Mouse (Mus musculus) kidney, embryonic 15.5 days (tissue): ENCODE results near the gene Cx3cl1. TPM values are rescaled to one million over a fixed set of nuclear protein-coding genes. Genes with fewer than 3 reads are reported as not detected.

Experiments used
- ATAC-seq: fragments of 200-750 bp; cut with Nextera tagmentation; replicated peaks from 2 replicates; pipeline ENCODE4 v1.8.0; 2017; ENCODE audit warnings: moderate TSS enrichment; ENCODE audit not compliant: low FRiP score
- H3K27ac ChIP-seq: fragments of 300-500 bp; sonication (generic); 2 replicates; pipeline ENCODE4 v1.5.1; 2015; ENCODE audit warnings: mild to moderate bottlenecking, inconsistent platforms
- H3K27me3 ChIP-seq: fragments of 300-500 bp; sonication (generic); 2 replicates; pipeline ENCODE4 v1.6.1; 2015; ENCODE audit warnings: inconsistent platforms
- H3K36me3 ChIP-seq: fragments of 300-500 bp; sonication (generic); 2 replicates; pipeline ENCODE4 v1.6.1; 2015; ENCODE audit warnings: inconsistent platforms
- H3K4me1 ChIP-seq: fragments of 300-500 bp; sonication (generic); 2 replicates; pipeline ENCODE4 v1.6.1; 2015; ENCODE audit warnings: inconsistent platforms
- H3K4me2 ChIP-seq: fragments of 300-500 bp; sonication (generic); 2 replicates; pipeline ENCODE4 v1.6.1; 2015; ENCODE audit warnings: moderate library complexity, mild to moderate bottlenecking, inconsistent platforms
- H3K4me3 ChIP-seq: fragments of 300-500 bp; sonication (generic); replicated peaks from 2 replicates; pipeline ENCODE4 v1.5.1; 2015; ENCODE audit warnings: mild to moderate bottlenecking, inconsistent platforms
- H3K9ac ChIP-seq: fragments of 300-500 bp; sonication (generic); 2 replicates; pipeline ENCODE4 v1.6.1; 2015; ENCODE audit warnings: mild to moderate bottlenecking, inconsistent platforms
- H3K9me3 ChIP-seq: fragments of 300-500 bp; sonication (generic); replicated peaks from 2 replicates; pipeline ENCODE4 v1.6.1; 2016; ENCODE audit warnings: inconsistent platforms
- WGBS: fragments of 180-500 bp; shearing (Covaris S2); methylation state at CpG from one replicate; pipeline ENCODE4 v1.1.7; 2015; ENCODE audit warnings: mixed read lengths; 5-methylcytosine and 5-hydroxymethylcytosine counted together
- polyA plus RNA-seq: library from polyadenylated mRNA; unstranded; fragments of >200 nt; fragmentation: Nextera tagmentation; extraction: Ambion mirVana; gene quantifications from 2 replicates; pipeline ENCODE4 v1.2.1, GENCODE M21; 2015

Gene Cx3cl1
- polyA plus RNA-seq, 1 experiment from 2014 or later = 9.6 TPM

- WGBS = 78% methylated on average over 7 of the region's 7 CpGs
Observed at GRCm38 (mm10) chr8:94745476-94746184, 26.2 kb upstream of the Cx3cl1 start, which contains the start of gene Ccl22. TSS of gene Ccl22 (plus strand) at chr8:94745590.

GRCm38 (mm10) chr8:94746832-94747231, 25.0 kb upstream of the Cx3cl1 start:
- Histone ChIP-seq H3K9ac (no peak overlapping the region), H3K4me1 (no peaks in the 10 kb centered on the region), H3K4me3 (no peak overlapping the region), H3K27me3 (no peaks in the 10 kb centered on the region), H3K9me3 (no peaks in the 10 kb centered on the region), H3K36me3 (no peaks in the 10 kb centered on the region), H3K27ac (no peak overlapping the region), H3K4me2 (no peak overlapping the region)
- no peak for ATAC-seq
- WGBS = 86% methylated on average over 8 of the region's 8 CpGs

More at GRCm38 (mm10) chr8:94745476-94746184, 26.2 kb upstream of the Cx3cl1 start, which contains the start of gene Ccl22:
- H3K4me2 ChIP-seq = no peak within 1 kb of the TSS
- H3K4me3 ChIP-seq = no peak within 1 kb of the TSS
- no peaks in the 10 kb centered on the region for H3K9me3 ChIP-seq
- no peak for ATAC-seq
- no peak within 1 kb of the TSS for H3K9ac ChIP-seq
- H3K27me3 ChIP-seq = no peaks in the 10 kb centered on the region
- H3K4me1 ChIP-seq = no peaks in the 10 kb centered on the region
- H3K36me3 ChIP-seq = no peaks in the 10 kb centered on the region
- no peak within 1 kb of the TSS for H3K27ac ChIP-seq

- Histone ChIP-seq H3K9ac (no peak overlapping the region), H3K36me3 (no peaks in the 10 kb centered on the region), H3K4me3 (no peak overlapping the region), H3K9me3 (no peaks in the 10 kb centered on the region), H3K27me3 (no peaks in the 10 kb centered on the region), H3K4me2 (no peak overlapping the region), H3K4me1 (no peaks in the 10 kb centered on the region), H3K27ac (no peak overlapping the region)
- no peak for ATAC-seq
- WGBS = 72% methylated on average over 4 of the region's 4 CpGs
Observed at GRCm38 (mm10) chr8:94748363-94748762, 23.4 kb upstream of the Cx3cl1 start.

GRCm38 (mm10) chr8:94749942-94750341, 21.9 kb upstream of the Cx3cl1 start:
- H3K27ac ChIP-seq = no peak overlapping the region
- H3K4me2 ChIP-seq = no peak overlapping the region
- 86% methylated on average over 3 of the region's 3 CpGs for WGBS
- 0 out of 2 replicates have a peak, but pooled peaks cover 4% of the 10 kb centered on the region for H3K4me1 ChIP-seq
- no peak overlapping the region for H3K4me3 ChIP-seq
- ATAC-seq = no peak
- no peak overlapping the region for H3K9ac ChIP-seq
- no peaks in the 10 kb centered on the region for H3K36me3 ChIP-seq
- no peaks in the 10 kb centered on the region for H3K9me3 ChIP-seq
- H3K27me3 ChIP-seq = no peaks in the 10 kb centered on the region

- no peak overlapping the region for H3K27ac ChIP-seq
- no peaks in the 10 kb centered on the region for H3K27me3 ChIP-seq
- H3K9ac ChIP-seq = no peak overlapping the region
- no peaks in the 10 kb centered on the region for H3K9me3 ChIP-seq
- ATAC-seq = no peak
- 77% methylated on average over 10 of the region's 10 CpGs for WGBS
- H3K4me2 ChIP-seq = no peak overlapping the region
- 0 out of 2 replicates have a peak, but pooled peaks cover 4% of the 10 kb centered on the region for H3K4me1 ChIP-seq
- H3K4me3 ChIP-seq = no peak overlapping the region
- H3K36me3 ChIP-seq = no peaks in the 10 kb centered on the region
Observed at GRCm38 (mm10) chr8:94751023-94751849, 20.6 kb upstream of the Cx3cl1 start.

GRCm38 (mm10) chr8:94754006-94754405, 17.8 kb upstream of the Cx3cl1 start:
- WGBS = 98% methylated on average over 2 of the region's 2 CpGs
- Histone ChIP-seq H3K27me3 (no peaks in the 10 kb centered on the region), H3K27ac (no peak overlapping the region), H3K36me3 (no peaks in the 10 kb centered on the region), H3K4me2 (no peak overlapping the region), H3K9me3 (no peaks in the 10 kb centered on the region), H3K9ac (no peak overlapping the region), H3K4me1 (0 out of 2 replicates have a peak, but pooled peaks cover 4% of the 10 kb centered on the region), H3K4me3 (no peak overlapping the region)
- no peak for ATAC-seq

- no peaks in the 10 kb centered on the region for H3K27me3 ChIP-seq
- WGBS = 65% methylated on average over 2 of the region's 2 CpGs
- H3K4me2 ChIP-seq = no peak overlapping the region
- H3K9ac ChIP-seq = no peak overlapping the region
- 0 out of 2 replicates have a peak, but pooled peaks cover 4% of the 10 kb centered on the region for H3K4me1 ChIP-seq
- H3K9me3 ChIP-seq = no peaks in the 10 kb centered on the region
- H3K36me3 ChIP-seq = no peaks in the 10 kb centered on the region
- no peak for ATAC-seq
- H3K4me3 ChIP-seq = no peak overlapping the region
- no peak overlapping the region for H3K27ac ChIP-seq
Observed at GRCm38 (mm10) chr8:94754486-94754885, 17.3 kb upstream of the Cx3cl1 start.

GRCm38 (mm10) chr8:94767035-94767434, 4.8 kb upstream of the Cx3cl1 start:
- no peak for ATAC-seq
- Histone ChIP-seq H3K9ac (no peak overlapping the region), H3K4me1 (peaks cover 13% of the 10 kb centered on the region), H3K4me2 (no peak overlapping the region), H3K9me3 (no peaks in the 10 kb centered on the region), H3K4me3 (no peak overlapping the region), H3K27me3 (peaks cover 39% of the 10 kb centered on the region), H3K27ac (no peak overlapping the region), H3K36me3 (no peaks in the 10 kb centered on the region)
- 66% methylated on average over 9 of the region's 9 CpGs for WGBS

GRCm38 (mm10) chr8:94770945-94771344, 864 bp upstream of the Cx3cl1 start:
- Histone ChIP-seq H3K27ac (0 out of 2 replicates have a peak overlapping the region, but pooled peaks have one; percentile 64), H3K4me3 (no peak overlapping the region), H3K9ac (0 out of 2 replicates have a peak overlapping the region, but pooled peaks have one; percentile 23), H3K4me1 (peaks cover 30% of the 10 kb centered on the region), H3K36me3 (no peaks in the 10 kb centered on the region), H3K9me3 (no peaks in the 10 kb centered on the region), H3K4me2 (no peak overlapping the region), H3K27me3 (peaks cover 70% of the 10 kb centered on the region)
- no peak for ATAC-seq
- WGBS = 50% methylated on average over 6 of the region's 6 CpGs

GRCm38 (mm10) chr8:94773048-94773447, 1.2 kb downstream of the Cx3cl1 start:
- Histone ChIP-seq H3K4me3 (peak overlapping the region; percentile 58; the same call in 1 of the 2 replicates), H3K4me1 (peaks cover 34% of the 10 kb centered on the region), H3K4me2 (peak overlapping the region; percentile 94), H3K36me3 (no peaks in the 10 kb centered on the region), H3K27me3 (peaks cover 62% of the 10 kb centered on the region), H3K9ac (no peak overlapping the region), H3K9me3 (no peaks in the 10 kb centered on the region), H3K27ac (no peak overlapping the region)
- WGBS = 49% methylated on average over 6 of the region's 6 CpGs
- no peak for ATAC-seq

- Histone ChIP-seq H3K9me3 (no peaks in the 10 kb centered on the region), H3K4me1 (peaks cover 41% of the 10 kb centered on the region), H3K4me2 (0 out of 2 replicates have a peak overlapping the region, but pooled peaks have one; percentile 14), H3K36me3 (no peaks in the 10 kb centered on the region), H3K27me3 (peaks cover 60% of the 10 kb centered on the region), H3K4me3 (no peak overlapping the region), H3K27ac (no peak overlapping the region), H3K9ac (no peak overlapping the region)
- ATAC-seq = no peak
- 30% methylated on average over 12 of the region's 12 CpGs for WGBS
Observed at GRCm38 (mm10) chr8:94773700-94774171, 1.9 kb downstream of the Cx3cl1 start.

GRCm38 (mm10) chr8:94774601-94775000, 2.8 kb downstream of the Cx3cl1 start:
- H3K27ac ChIP-seq = no peak overlapping the region
- H3K9ac ChIP-seq = no peak overlapping the region
- ATAC-seq = no peak
- H3K4me2 ChIP-seq = no peak overlapping the region
- 89% methylated on average over 1 of the region's 1 CpGs for WGBS
- H3K4me1 ChIP-seq = peaks cover 49% of the 10 kb centered on the region
- H3K4me3 ChIP-seq = no peak overlapping the region
- H3K36me3 ChIP-seq = no peaks in the 10 kb centered on the region
- H3K27me3 ChIP-seq = peaks cover 51% of the 10 kb centered on the region
- H3K9me3 ChIP-seq = no peaks in the 10 kb centered on the region
